Mouse (Mus musculus): ENCODE data around the gene Il1rap.

Il1rap gene

GRCm38 (mm10) chr16:26581048-26581912, at the start of gene Il1rap:
TSS of gene Il1rap (plus strand) at chr16:26581704.
- DNase-seq (ENCODE audit: low read depth) = peak; percentile 79

- no peak for DNase-seq (ENCODE audit: low read depth)
Measured at GRCm38 (mm10) chr16:26532287-26532686, 49.2 kb upstream of the Il1rap start.

DNA sequence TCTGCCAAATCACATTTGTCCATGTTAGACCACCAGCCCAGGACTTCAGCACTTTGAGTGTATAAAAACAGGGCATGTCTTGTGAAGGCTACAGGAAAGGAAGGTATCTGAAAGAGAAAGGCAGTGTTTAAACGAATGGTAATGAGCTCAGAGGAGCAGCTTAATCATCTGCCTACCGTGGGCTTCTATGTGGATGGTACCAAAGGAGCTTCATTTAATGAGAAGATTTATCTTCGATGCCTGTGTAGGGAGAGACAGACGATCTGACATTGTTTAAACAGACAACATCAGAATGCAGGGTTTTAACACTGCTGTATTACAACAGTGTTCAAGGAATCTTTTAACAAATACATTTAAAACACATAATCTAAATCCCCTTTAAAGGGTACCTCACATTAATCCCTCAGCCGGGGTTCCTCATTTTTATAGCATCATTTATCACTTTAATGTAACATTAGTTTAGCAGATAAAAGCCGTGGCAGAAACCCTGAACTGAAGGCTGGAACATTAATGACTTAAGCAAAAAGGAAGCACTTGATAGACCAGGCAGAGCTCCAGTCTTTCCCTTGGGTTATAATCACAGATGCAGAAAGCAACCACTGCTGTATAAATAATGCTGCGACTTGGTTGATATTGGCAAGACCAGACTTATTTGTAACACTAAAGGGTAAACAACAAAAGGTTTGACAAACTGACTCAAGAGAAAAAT, 35.2 kb upstream of the Il1rap start:
- no peak for DNase-seq (ENCODE audit: low read depth)

- no peak for DNase-seq (ENCODE audit: low read depth)
Measured at GRCm38 (mm10) chr16:26546879-26547206, 34.7 kb upstream of the Il1rap start.

- no peak for DNase-seq (ENCODE audit: low read depth)
Measured at GRCm38 (mm10) chr16:26549221-26549620, 32.3 kb upstream of the Il1rap start.

DNA sequence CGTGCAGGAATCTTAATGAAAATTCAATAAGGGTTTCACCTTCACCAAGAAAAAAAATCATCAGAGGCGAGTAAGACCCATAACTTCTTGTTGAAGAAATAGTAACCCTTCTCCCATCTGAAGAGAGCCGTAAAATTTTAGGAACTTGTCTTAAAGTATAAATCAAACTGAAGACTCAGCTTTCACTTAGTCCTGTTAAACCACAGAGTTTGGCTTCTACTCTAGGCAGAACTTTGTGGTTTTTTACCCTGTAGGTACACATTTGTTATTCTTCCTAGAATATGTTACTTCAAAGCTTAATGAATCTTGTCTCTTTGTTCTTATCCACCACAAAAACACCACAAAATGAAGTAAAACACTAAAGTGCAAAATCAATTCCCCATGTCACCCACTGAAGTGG, 29.3 kb upstream of the Il1rap start:
- no peak for DNase-seq (ENCODE audit: low read depth)

DNA sequence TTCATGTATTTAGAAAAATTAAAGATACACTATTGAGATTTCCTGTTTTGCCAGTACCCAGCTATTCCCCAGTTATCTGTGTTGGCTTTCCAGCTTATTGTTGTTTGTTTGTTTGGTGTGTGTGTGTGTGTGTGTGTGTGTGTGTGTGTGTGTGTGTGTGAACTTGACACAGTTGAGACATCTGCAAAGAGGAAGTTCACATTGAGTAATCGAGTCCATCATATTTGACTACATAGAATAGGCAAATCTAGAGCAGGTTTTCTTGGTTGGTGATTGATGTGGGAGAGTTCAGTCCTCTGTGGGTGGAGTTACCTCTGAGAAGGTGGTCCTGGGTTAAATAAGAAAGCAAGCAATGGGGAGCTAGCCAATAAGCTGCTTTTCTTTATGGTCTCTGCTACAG, 22.7 kb upstream of the Il1rap start:
- DNase-seq (ENCODE audit: low read depth) = no peak

DNA sequence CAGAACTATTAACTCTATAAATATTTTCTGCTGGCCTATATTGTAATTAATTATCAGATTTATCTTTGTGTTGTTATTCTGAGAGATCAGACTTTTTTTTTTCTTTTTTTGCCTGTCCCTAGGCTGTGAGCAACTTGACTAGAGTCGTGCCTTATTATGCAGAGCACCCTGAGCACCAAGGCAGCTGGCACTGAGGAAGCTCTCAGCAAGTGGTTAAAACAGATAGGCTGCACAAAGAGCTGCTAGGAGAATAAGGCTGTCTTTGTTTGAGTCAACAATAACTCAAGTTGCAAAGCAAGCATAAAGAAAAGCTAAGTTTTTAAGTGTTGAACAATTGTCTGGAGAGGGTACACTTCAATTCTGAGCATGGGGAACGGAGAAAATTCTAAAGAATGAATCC, 19.8 kb upstream of the Il1rap start:
- no peak for DNase-seq (ENCODE audit: low read depth)

DNA sequence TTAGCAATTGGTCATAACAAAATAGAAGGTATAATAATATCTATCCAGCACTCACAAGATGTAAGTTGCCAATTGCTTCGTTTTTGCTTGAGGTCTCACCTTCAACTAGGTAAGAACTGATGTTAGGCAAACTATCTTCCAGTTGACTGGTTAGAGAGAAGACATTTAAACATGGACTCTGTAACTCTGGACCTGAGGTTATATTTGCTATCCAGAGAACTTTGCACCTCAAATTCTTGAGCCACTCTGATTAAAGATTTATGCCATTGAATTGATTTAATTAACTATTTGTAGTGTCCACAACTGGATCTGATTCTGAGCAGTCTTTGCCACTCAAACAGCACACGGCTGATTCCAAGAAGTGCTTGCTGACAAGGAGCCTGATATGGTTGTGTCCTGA, 18.7 kb upstream of the Il1rap start:
- DNase-seq (ENCODE audit: low read depth) = no peak

GRCm38 (mm10) chr16:26569387-26569978, 12.0 kb upstream of the Il1rap start:
- DNase-seq (ENCODE audit: low read depth) = no peak

DNA sequence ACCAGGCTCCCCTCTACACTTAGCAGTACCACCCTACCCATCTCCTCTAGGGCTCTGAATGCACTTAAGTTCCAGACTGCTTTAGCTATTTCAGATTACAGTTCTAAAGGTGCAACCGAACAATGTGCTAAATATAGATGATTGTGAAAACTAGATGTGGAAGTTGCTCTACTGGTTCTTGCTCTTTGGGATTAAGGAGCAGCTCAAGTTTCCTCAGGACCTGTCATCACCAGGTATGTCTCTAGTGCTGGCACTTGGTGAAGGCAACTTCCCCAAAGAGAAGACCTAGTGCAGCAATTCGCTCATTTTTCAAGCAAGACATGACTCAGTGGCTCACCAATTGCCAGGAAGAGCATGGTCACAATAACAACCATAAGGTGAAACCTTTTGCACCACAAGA, 9.7 kb upstream of the Il1rap start:
- no peak for DNase-seq (ENCODE audit: low read depth)

DNA sequence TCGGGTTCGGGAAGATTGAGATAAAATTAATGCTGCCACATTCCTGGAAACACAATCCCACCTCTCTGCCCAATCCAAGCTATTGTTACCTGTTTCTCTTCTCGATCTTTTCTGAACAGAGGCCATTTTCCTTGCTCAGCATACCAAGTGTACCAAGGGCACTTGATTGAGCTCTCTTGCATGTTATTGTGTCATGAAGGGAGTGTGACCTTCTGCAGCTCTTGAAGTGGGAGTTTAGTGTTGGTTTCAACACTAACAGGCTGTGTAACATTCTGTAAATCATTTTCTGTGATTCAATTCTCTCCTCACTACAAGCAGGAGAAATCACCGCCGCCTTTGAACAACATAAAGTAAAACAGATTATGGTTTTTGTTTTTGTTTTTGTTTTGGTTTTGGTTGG, 7.3 kb upstream of the Il1rap start:
- no peak for DNase-seq (ENCODE audit: low read depth)

GRCm38 (mm10) chr16:26581913-26582376, 441 bp downstream of the Il1rap start:
- peak; percentile 24 for DNase-seq (ENCODE audit: low read depth)

- DNase-seq (ENCODE audit: low read depth) = no peak
Measured at GRCm38 (mm10) chr16:26585806-26586205, 4.3 kb downstream of the Il1rap start.

DNA sequence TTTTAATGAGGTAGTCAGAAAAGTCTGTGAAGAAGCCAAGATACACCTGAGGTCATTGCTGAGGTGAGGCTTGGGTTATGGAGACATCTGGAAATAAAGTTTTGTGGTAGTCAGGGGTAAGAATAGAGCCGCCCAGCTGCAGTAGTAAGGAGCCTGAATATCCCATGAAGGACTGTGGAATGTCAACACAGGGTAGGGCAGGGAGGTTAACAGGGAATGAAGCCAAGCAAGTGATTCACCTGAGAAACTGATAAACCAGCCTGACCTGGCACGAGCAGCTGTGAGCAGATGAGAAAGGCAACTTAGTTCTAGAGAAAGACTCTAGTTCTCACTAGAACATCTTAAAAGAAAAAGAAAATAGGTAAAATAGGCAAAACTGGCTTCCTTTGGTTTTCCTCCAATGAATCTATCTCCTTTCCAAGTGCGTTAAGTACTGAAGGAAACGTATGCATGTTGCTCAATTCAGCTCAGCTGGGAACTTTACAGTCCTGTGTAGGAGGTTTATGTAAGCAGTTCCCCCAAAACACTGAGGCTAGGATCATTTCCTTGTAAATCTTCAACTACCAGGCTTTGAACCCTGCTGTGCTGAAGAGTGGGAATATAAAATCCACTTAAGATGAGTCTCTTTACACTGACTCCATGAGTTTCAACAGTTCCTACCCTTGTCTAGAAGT, 9.5 kb downstream of the Il1rap start:
- DNase-seq (ENCODE audit: low read depth) = no peak

DNA sequence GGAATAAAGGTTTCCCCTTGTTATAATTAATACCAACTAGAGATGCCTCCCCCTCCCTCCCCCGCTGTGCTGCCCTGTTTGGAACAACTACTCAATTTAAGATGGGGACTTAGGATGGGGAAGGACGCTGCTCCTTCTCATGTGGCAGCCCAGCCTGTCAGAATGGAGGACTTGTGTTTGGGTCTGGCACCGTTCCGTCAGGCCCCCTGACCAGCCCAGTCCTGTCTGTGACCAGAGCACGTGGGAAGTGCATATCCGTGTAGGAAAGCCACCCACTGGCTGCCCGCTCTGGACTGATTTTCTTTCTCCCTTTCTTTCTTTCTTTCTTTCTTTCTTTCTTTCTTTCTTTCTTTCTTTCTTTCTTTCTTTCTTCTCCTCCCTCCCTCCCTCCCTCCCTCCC, 14.9 kb downstream of the Il1rap start:
- no peak for DNase-seq (ENCODE audit: low read depth)

GRCm38 (mm10) chr16:26597307-26597706, 15.8 kb downstream of the Il1rap start:
- DNase-seq (ENCODE audit: low read depth) = no peak

GRCm38 (mm10) chr16:26598591-26598990, 17.1 kb downstream of the Il1rap start:
- DNase-seq (ENCODE audit: low read depth) = no peak

DNA sequence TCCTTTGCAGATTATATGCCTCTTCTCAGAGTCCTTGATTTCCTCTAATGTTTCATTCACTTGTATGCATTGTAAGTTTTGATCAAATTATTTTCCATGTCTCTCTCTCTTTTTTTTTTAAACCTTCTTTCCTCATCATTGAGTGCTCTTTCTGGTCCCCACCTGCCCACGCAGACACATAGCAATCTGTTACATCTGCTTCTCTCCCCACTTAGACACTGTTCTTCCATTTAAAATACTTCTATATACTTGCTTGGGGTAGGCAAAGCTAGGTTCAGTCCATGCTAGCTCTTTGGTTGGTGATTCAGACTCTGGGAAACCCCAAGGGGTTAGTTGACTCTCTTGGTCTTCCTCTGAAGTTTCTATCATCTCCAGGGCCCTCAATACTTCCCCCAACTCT, 20.0 kb downstream of the Il1rap start:
- no peak for DNase-seq (ENCODE audit: low read depth)

DNA sequence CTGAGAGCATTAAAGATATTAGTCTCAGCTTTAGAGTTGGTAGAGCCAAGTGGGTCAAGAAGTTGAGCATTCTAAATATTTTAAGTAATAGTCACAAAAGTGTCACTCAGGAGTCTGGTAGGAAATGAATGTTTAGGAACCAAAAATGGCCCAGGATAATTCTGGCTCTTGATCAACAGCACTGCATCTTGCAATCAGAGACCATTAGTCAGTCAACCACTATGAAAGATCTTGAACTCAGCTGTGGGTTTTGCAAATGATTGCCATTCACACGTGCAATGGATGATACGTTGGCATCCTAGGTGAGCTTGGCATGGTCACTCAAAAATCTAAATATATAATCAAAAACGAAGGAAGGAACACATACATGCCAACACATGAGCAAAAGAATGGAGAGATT, 23.1 kb downstream of the Il1rap start:
- DNase-seq (ENCODE audit: low read depth) = peak; percentile 54

GRCm38 (mm10) chr16:26608003-26608402, 26.5 kb downstream of the Il1rap start:
- DNase-seq (ENCODE audit: low read depth) = peak; percentile 38

- DNase-seq (ENCODE audit: low read depth) = no peak
Measured at GRCm38 (mm10) chr16:26610508-26610907, 29.0 kb downstream of the Il1rap start.

Measured in fibroblast of lung, adult 2 months (primary cell).